Mouse (Mus musculus): ENCODE measurements around the gene Ppa2. TPM values are rescaled to one million over a fixed set of nuclear protein-coding genes. Genes with fewer than 3 reads are reported as not detected.

Gene Ppa2
- total RNA-seq, 2 experiments from 2014 or later = 45.5 to 46.2 TPM

DNA sequence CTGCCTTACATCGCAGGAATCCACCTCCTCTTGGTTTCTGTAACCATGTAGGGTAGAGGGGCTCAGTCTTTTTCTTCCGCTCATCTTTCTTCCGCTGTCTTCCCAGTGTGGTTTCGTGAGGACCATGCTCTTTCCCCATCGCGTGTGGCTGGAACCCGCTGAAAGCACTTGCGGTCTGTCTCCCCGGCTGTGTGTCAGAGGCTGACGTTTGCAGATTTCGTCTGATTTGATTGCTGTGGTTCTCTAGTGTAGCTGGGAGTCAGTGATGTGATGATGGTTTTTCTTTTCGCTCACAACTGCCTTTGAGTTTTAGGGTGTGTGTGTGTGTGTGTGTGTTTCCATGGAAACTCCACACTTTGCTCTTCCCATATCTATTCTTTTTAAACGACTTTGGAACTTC, 18.6 kb downstream of the Ppa2 start:
- intact Hi-C loops (cut with DNase I) = no loop called here
- no peak for DNase-seq

DNA sequence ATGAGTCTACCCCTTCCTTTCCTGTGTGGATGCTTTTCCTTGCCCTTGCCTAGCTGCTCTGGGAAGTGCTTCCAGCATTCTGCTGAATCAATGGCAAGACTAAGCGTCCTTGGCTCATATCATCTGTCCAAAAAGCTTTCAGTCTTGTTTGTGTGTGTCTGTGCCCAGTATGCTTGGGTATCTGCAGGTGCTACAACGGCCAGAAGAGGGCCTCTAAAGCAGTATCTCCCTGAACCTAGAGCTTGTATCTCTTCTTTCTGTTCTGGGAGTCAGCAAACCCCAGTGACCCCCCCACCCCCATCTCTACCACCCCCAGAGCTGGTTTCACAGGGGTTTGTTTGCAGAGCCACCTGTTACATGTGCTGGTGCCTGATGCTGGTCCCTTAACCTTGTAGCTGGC, 19.5 kb downstream of the Ppa2 start:
- intact Hi-C loops (cut with DNase I) = no loop called here
- no peak for DNase-seq

DNA sequence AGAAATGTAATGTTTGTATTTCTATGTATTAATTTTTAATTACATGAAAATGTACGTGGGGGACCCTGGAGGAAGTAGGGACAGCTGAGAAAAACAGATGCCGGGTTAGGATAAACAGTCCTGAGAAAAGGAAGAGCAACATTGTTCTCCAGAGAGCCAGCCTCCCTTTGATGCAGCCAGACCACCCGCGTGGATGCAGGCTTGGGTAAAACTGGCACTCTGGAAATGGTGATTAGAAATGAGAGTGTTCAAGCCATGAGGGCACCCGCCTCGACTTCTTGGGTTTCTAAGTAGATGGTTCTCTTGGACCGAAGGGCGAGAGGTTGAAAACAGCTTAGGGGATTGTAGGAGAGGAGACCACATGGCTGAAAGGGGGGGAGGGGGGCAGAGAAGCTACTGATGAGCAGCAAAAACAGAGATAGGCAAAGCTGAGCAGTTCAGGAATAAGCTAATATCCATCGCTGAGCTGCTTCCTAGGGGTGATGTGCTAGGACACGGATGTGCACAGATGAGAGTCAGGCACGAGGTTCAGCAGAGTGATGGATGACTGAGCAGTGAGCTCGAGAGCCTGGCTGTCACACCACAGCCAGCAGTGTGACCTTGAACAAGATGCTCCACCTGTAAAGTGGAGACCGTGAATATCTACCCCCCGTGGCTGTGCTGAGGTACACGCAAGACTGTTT, 21.4 kb downstream of the Ppa2 start:
- intact Hi-C loops (cut with DNase I) = loop anchor here (10.0 kb wide), 1 partner anchor 153 kb away; no protein-coding TSS in a partner anchor
- no peak for DNase-seq

DNA sequence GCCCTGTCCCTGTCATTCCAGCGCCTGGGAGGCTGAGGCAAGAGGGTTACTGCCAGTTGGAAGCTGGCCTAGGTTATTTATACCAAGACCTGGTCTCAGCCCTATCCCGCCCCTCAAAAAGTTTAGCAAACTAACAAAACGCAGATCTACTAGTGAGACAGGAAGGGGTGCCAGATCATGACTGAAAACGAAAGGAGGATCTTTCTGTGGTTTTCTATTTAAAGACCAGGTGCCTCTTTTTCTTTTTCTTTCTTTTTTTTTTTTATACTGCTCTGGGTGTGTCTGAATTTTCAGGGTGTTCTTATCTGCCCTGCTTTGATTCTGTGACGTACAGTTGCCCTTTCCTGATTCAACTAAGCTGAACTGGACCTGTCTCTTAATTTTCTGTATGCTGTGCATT, 22.4 kb downstream of the Ppa2 start:
- intact Hi-C loops (cut with DNase I) = loop anchor here (10.0 kb wide), 1 partner anchor 153 kb away; no protein-coding TSS in a partner anchor
- DNase-seq = no peak

DNA sequence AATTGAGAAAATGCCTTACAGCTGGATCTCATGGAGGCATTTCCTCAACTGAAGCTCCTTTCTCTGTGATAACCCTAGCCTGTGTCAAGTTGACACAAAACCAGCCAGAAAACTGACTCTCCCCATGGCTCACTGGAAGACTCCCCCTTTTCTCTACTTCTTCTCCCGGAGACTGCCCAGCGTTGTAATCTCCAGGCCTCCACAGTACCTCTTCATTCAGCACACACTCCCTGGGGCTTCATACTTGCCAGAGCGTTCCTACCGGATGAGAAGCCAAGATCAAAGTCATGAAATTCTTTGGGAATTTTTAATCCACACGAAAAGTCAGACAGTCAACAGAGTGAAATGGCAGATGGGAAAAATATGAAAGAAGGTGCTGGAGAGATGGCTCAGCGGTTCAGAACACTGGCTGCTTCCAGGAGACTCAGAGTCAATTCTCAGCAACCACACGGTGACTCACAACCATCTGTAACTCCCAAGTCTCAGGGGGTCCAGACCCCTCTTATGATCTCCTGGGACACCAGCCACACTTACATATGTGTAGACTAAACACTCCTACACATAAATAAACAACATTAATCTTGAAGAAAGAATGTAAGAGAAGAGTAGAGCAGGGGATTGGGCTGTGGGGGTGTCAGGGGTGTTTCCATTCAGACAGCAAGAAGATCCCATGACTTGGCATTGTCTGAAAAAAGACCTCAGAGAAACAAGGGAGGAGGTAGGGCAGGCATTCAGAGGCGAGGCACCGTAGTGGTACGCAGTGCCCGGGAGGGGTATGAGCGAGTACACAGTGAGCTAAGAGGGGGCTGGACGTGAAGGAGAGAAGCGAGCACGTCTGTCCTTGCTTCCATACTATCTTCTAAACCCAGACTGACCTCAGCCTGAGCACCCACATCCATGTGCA, 23.6 kb downstream of the Ppa2 start:
- intact Hi-C loops (cut with DNase I) = loop anchor here (10.0 kb wide), 1 partner anchor 151 kb away; no protein-coding TSS in a partner anchor

DNA sequence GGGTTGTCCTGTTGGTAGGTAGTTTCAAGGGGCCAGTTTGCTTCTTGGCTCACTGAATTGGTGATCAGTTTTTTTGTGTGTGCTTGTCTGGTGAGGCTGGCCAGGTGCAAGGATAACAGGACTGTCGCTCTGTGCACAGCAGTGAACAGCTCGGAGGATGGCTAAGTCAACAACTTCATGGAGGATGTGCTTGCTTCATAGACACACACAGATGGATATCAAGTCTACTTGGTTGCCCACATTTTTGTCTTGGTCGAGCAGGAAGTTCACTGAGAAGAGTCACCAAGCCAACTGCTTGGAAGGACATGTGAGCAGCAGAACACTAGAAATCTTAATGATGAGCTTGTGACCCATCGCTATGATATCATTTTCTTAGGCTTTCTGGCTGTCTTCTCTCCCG, 24.8 kb downstream of the Ppa2 start:
- intact Hi-C loops (cut with DNase I) = loop anchor here (10.0 kb wide), 1 partner anchor 150 kb away; no protein-coding TSS in a partner anchor

More for the DNA sequence above, 23.6 kb downstream of the Ppa2 start:
- DNase-seq = no peak

DNA sequence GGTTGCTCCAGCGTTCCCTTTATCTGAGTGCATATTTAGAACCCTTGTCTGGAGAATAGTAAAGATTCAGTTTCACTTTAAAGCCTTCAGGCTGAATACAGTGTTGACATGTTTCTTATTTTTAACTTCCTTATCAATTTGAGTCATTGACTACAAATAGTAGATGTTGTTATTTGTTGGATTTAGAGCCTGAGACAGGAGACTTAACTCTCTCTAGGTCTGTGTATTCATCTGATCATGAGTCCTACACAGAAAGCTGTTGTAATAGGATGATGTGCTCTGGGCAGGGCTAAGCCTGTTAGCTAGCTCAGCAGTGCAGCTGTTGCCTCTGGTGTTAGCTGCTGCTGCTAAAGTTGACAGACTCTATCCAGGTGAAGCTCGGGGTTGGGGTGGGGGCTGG, 25.3 kb downstream of the Ppa2 start:
- intact Hi-C loops (cut with DNase I) = loop anchor here (10.0 kb wide), 1 partner anchor 150 kb away; no protein-coding TSS in a partner anchor
- no peak for DNase-seq

More for the DNA sequence above, 24.8 kb downstream of the Ppa2 start:
- no peak for DNase-seq

DNA sequence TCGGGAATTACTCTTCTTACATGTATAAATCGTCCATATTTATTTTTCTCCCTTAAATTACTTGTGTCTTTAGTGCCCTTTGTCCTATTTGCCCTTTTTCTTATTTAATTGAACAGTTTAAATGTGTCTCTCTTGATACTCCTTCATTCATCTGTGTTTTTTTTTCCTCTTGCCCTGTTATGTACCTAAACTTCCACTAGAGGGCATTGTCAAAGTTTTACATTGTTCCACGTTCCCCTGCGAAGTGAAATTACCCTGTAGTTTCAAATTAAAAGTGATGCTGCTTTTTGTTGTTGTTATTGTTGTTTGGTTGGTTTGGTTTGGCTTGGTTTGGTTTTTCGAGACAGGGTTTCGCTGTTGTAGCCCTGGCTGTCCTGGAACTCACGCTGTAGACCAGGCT, 26.5 kb downstream of the Ppa2 start:
- intact Hi-C loops (cut with DNase I) = loop anchor here (10.0 kb wide), 1 partner anchor 148 kb away; no protein-coding TSS in a partner anchor
- no peak for DNase-seq

DNA sequence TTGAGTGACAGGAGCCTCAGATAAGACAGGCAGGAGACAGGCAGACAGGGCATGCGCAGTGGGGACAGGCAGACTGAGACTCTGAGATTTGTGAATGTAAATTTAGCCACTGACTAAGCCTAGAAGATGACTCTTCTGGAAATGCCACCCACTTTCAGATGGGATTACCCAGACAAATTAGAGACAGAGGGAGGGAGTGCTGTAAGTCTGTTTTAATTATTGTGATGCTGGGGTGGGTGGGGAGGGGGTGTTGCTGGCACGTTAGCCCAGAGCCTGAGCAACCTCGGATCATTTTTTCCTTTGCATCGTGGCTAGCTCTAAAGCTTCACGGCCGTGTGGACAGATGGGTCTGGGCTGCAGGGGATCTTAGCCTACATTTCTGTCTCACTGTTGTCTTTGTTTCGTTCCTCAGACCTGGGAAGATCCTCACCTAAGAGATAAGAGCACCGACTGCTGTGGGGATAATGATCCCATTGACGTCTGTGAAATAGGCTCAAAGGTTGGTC, 29.0 kb downstream of the Ppa2 start:
- intact Hi-C loops (cut with DNase I) = loop anchor here (10.0 kb wide), 1 partner anchor 146 kb away; no protein-coding TSS in a partner anchor
- DNase-seq = no peak

DNA sequence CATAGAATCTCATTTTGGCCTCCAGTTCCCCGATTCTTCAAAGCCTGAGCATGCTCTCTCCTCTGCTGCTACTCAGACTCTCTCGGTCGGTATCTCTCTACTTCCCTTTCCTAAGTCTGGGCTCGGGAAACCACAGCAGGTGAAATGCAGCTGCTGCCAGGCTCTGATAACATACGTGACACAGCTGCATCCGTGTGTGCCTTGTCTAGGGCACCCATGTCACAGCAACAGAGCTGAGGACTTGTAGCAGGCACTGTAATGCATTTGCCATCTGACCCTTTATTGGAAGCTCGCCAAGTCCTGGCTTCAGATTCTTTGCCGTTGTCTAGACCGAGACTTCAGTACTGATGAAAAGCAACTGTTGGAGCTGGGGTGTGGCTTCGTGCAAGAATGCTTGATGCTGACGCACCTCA, 29.5 kb downstream of the Ppa2 start:
- DNase-seq = no peak
- intact Hi-C loops (cut with DNase I) = loop anchor here (10.0 kb wide), 1 partner anchor 145 kb away; no protein-coding TSS in a partner anchor

DNA sequence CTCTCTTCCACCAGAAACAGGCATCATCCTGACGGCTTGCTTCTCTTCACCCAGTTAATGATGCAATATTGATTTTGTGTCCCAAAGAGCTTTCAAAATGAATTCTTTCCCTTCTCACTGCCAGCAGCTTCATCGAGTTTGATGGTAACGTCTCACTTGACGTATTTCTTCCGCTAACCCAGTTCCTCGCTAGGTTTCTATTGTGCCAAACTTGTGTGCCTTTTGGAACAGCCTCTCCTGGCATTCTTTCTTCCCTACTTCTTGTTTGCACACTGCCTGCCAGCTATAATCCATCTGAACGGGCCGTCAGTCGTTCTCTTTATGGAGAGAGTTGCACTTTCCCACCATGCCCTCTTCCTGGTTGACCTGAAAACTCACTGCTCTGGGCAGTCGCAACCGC, 31.2 kb downstream of the Ppa2 start:
- intact Hi-C loops (cut with DNase I) = no loop called here
- no peak for DNase-seq

DNA sequence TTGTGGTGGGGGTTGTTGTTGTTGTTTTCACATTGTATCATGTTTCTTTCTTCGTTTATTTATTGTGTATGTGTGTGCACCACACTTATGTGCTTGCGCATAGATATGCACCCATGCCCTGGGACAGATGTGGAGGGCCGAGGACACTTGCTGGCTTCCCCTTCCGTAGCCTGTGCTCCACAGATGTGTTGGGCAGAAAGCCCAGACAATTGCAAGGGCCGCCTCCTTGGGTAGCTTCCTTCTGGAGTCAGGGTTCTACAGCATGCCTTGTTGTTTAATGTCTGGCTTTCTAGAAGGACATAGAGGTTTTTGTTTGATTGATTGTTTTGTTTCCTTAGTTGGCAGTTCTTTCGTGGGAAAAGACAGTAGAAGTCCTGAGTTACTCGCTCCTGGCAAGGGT, 37.6 kb downstream of the Ppa2 start:
- intact Hi-C loops (cut with DNase I) = no loop called here
- peak in 1 of 2 experiments; percentile 26 for DNase-seq

DNA sequence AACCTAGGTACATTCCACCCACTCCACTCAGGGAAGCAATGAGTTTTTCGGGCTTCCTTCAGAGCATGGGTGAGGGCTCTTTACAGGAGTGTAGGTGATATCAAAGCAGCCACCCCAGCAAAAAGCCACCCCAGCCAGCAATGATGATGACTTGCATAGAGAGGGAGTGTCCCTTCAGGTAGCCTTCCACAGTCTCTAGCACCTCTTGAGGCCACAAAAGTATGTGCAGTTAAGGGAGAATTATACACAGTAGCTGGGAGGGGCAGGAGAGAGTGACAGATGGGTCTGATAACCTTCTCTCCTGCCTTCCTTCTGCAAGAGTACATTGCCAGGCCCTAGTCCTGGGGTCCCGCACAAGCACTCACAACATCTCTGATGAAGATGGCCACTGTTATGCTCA, 38.9 kb downstream of the Ppa2 start:
- DNase-seq = no peak
- intact Hi-C loops (cut with DNase I) = no loop called here

DNA sequence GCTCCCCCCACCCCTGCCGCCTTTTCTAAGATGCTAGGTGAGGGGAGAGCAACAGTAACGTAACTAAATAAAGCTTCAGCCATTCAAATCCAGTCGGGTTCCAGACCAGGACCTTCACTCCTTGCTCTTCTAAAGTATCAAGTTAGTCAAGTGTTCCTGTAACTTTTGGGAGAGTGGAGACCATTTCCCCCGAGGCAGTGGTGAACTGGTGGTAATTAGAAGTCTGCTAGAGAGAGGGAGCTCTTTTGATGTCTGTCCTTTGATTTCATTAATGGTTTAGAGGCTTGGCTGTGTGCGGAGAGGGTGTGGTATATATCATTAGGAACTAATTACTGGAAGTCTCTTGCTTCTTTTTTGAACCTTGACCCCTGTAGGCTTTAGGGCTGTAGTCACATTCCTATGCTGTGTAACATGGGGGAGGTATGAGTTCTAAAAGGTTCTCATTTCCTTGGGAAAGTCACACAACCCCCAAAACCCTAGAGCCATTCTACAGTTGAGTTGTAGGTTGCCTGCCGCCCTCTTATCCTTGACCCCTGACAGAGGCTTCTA, 47.6 kb downstream of the Ppa2 start:
- intact Hi-C loops (cut with DNase I) = no loop called here
- DNase-seq = no peak

DNA sequence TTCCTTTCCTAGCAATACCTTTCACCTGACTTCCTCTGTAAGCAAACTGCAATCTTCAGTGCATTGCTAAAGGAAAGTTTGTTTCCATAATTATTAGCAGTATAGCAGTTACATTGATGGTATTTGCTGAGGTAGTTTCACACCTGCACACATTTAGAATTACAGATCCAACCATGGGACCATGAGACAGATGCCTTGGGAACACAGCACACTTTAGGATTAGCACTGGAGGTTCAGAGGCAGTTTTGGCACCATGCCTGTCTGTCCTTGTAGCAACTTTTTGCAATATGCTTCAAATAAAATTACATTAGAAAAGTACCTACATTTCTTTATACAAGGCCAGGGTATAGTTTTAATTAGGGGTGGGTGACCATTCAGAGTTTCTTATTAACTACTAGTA, 48.1 kb downstream of the Ppa2 start:
- intact Hi-C loops (cut with DNase I) = no loop called here

DNA sequence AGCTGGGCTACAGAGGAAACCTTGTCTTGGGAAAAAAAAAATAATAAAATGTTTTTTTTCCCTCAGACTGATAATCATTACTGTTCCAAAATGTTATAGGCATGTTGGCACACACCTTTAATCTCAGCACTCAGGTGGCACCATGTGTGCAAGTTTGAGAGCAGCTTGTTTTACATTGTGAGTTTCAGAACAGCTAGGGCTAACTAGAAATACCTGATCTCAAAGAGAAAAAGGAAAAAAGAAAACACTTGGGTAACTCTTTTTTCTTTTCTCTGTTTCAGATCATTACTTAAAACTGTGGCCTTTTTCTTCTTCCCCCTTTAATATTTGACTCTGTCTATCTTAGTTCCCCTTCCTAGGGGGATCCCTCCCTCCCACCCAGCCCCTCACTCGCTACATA, 51.5 kb downstream of the Ppa2 start:
- intact Hi-C loops (cut with DNase I) = no loop called here
- no peak for DNase-seq

More for the DNA sequence above, 48.1 kb downstream of the Ppa2 start:
- no peak for DNase-seq

DNA sequence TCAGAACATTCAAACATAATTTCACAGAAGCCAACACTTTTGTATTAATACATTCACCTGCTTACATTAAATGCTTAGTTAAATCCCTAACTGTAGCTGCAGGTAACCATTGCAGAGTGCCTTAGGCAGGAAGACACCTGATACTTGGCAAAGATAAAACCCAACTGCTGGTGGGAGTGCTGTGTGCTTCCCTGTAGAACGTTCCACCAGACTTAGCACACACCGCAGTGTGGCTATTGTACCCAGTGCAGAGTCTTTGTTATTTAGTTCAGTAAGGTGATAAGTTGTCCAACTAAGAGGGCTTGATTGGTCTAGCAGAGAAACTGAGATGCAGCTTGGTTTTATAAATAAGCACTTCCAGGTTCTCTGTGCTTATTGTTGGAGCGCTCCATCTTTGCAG, 54.2 kb downstream of the Ppa2 start:
- intact Hi-C loops (cut with DNase I) = no loop called here
- no peak for DNase-seq

DNA sequence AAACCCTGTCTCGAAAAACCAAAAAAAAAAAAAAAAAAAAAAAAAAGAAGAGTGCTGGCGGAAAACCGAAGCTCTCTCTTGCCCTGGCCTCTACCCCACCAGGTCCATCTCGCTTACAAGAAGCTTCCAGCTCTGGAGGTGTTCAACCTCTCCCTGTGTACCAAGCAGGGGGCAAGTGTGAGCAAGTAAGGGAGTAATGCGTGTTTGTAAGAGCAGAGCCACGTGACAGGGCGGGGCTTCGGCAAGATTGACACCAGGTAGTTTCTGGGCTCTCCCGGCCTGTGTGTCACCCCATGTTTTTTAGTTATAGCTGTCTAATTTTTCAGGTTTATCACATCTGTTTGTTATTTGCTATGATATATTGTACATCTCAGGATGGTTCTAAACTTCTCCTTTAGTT, 56.2 kb downstream of the Ppa2 start:
- DNase-seq = no peak
- intact Hi-C loops (cut with DNase I) = no loop called here

DNA sequence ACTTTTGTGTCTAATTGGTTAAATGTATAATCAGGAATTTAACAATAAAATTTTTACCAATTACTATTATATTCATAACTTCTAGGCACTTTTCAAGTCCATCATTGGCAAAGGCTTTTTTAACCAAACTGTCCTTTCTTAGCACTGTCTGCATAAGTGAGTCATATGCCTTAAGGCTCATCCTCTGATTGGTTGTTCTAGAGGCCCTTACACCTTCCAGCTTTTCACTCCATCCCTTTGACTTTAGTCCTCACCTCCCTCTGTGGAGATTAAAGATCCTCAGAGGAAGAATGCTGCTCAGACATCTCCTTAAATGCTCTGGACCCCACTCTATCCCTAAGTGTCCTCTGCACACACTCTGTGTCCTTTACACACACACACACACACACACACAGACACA, 68.3 kb downstream of the Ppa2 start:
- no peak for DNase-seq
- intact Hi-C loops (cut with DNase I) = no loop called here

DNA sequence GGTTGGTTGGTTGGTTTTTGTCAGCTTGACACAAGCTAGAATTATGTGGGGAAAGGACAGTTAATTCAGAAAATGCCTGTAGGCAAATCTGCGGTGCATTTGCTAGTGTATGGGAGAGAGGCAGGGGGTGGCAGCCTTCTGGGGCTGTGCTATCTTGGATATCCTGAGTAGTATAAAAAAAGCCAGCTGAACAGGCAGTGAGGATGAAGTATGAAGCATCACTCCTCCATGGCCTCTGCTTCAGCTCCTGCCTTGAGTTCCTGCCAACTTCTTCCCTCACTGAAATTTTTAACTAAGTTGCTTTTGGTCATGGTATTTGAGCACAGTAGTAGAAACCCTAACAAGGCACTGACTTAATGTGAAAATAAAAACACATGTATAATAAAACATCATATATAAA, 70.1 kb downstream of the Ppa2 start:
- DNase-seq = no peak
- intact Hi-C loops (cut with DNase I) = no loop called here

DNA sequence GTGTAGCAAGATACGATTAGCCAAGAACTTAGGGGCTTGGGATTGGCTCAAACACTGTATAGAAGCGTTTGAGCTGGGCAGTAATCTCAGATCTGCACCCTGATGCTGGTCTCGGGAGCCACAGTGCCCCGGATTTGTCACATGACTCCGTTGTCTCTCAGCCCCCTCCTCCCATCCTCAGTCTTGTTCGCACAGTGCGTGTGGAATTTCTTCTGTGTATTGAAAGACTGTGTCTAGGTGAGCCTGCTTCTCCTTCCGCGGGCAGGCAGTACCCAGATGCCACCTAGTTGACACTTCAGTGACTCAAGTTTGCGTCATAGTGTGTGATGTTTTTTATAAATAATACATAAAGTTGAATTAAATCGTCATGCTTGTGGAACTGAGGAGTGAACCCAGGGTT, 71.6 kb downstream of the Ppa2 start:
- intact Hi-C loops (cut with DNase I) = no loop called here
- no peak for DNase-seq
